Mouse (Mus musculus) urinary bladder, postnatal 14 days (tissue): ENCODE measurements at regions not wholly inside any gene's neighbourhood (a gene's known extent, or its start where the extent isn't known, plus 50 kb on each side); places are given as distances from the start of the nearest gene placed in this dataset.

ENCODE experiments used
- DNase-seq: peaks from one replicate; pipeline ENCODE4 v3.0.0; 2021; ENCODE audit warnings: low spot score

DNA sequence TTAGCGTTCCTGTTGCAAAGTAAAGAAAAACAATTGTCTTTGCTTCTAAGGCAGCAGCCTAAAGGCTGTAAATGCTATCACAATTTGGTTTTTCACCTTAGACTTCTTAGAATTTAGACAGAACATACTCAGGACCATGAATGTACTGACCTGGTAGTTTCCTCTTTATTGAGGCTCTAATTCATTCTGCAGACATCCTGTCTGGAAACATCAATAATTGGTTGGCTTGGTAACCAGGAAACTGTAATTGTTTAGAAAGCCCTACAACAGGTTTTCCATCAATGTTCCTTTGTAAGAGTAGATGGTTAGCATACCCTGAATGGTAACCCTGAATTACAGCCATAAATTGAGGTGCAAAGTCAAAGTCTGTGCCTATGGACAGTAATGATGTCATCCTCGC lies 67.4 kb upstream of the Prr30 start:
- DNase-seq = no peak
